Mouse (Mus musculus): Measurements from ENCODE around the gene Cd2. TPM values are rescaled to one million over a fixed set of nuclear protein-coding genes. Genes with fewer than 3 reads are reported as not detected.

Gene Cd2
- polyA plus RNA-seq, 1 experiment from 2014 or later = not detected

GRCm38 (mm10) chr3:101274041-101274770, 13.5 kb downstream of the Cd2 start:
- no peaks in the 10 kb centered on the region for H3K36me3 ChIP-seq (ENCODE audit: control insufficient read depth, insufficient read depth, low read length)
- no peak overlapping the region for H3K4me2 ChIP-seq (ENCODE audit: low read depth, low read length, severe bottlenecking)
- DNase-seq (ENCODE audit: low spot score) (no peak), ATAC-seq (replicated peaks; ENCODE audit: low FRiP score) (no peak)
- no peak overlapping the region for H3K27ac ChIP-seq (ENCODE audit: low read depth, low read length)
- WGBS = 89% methylated on average over 12 of the region's 12 CpGs
- H3K9ac ChIP-seq (ENCODE audit: low read length) = no peak overlapping the region
- no peaks in the 10 kb centered on the region for H3K27me3 ChIP-seq (ENCODE audit: control insufficient read depth, insufficient read depth, low read length)
- H3K9me3 ChIP-seq (ENCODE audit: control insufficient read depth, low read length) = no peaks in the 10 kb centered on the region
- H3K4me1 ChIP-seq (replicated peaks; ENCODE audit: control insufficient read depth, insufficient read depth, low read length) = no peaks in the 10 kb centered on the region
- no peak overlapping the region for H3K4me3 ChIP-seq (ENCODE audit: low read depth, low read length)

- WGBS = 54% methylated on average over 1 of the region's 1 CpGs
- Histone ChIP-seq H3K9me3 (ENCODE audit: control insufficient read depth, low read length) (no peaks in the 10 kb centered on the region; the same call in 1 of the 2 replicates), H3K27me3 (ENCODE audit: control insufficient read depth, insufficient read depth, low read length) (no peaks in the 10 kb centered on the region), H3K4me2 (ENCODE audit: low read depth, low read length, severe bottlenecking) (no peak overlapping the region), H3K4me1 (replicated peaks; ENCODE audit: control insufficient read depth, insufficient read depth, low read length) (no peaks in the 10 kb centered on the region), H3K36me3 (ENCODE audit: control insufficient read depth, insufficient read depth, low read length) (no peaks in the 10 kb centered on the region), H3K27ac (ENCODE audit: low read depth, low read length) (no peak overlapping the region), H3K4me3 (ENCODE audit: low read depth, low read length) (no peak overlapping the region), H3K9ac (ENCODE audit: low read length) (no peak overlapping the region)
- DNase-seq (ENCODE audit: low spot score) (no peak), ATAC-seq (replicated peaks; ENCODE audit: low FRiP score) (no peak)
Measured at GRCm38 (mm10) chr3:101272166-101272565, 15.6 kb downstream of the Cd2 start.

GRCm38 (mm10) chr3:101270833-101271232, 16.9 kb downstream of the Cd2 start:
- WGBS = 93% methylated on average over 5 of the region's 5 CpGs

GRCm38 (mm10) chr3:101268361-101268760, 19.4 kb downstream of the Cd2 start:
- Histone ChIP-seq H3K4me2 (ENCODE audit: low read depth, low read length, severe bottlenecking) (no peak overlapping the region), H3K4me3 (ENCODE audit: low read depth, low read length) (no peak overlapping the region), H3K27me3 (ENCODE audit: control insufficient read depth, insufficient read depth, low read length) (no peaks in the 10 kb centered on the region), H3K9ac (ENCODE audit: low read length) (no peak overlapping the region), H3K9me3 (ENCODE audit: control insufficient read depth, low read length) (no peaks in the 10 kb centered on the region; the same call in 1 of the 2 replicates), H3K27ac (ENCODE audit: low read depth, low read length) (no peak overlapping the region), H3K36me3 (ENCODE audit: control insufficient read depth, insufficient read depth, low read length) (no peaks in the 10 kb centered on the region), H3K4me1 (replicated peaks; ENCODE audit: control insufficient read depth, insufficient read depth, low read length) (no peaks in the 10 kb centered on the region)
- ATAC-seq (replicated peaks; ENCODE audit: low FRiP score) = no peak
- no peak for DNase-seq (ENCODE audit: low spot score)
- WGBS = 86% methylated on average over 7 of the region's 7 CpGs

More at GRCm38 (mm10) chr3:101270833-101271232, 16.9 kb downstream of the Cd2 start:
- Histone ChIP-seq H3K36me3 (ENCODE audit: control insufficient read depth, insufficient read depth, low read length) (no peaks in the 10 kb centered on the region), H3K9me3 (ENCODE audit: control insufficient read depth, low read length) (no peaks in the 10 kb centered on the region; the same call in 1 of the 2 replicates), H3K4me3 (ENCODE audit: low read depth, low read length) (no peak overlapping the region), H3K27ac (ENCODE audit: low read depth, low read length) (no peak overlapping the region), H3K27me3 (ENCODE audit: control insufficient read depth, insufficient read depth, low read length) (no peaks in the 10 kb centered on the region), H3K4me1 (replicated peaks; ENCODE audit: control insufficient read depth, insufficient read depth, low read length) (no peaks in the 10 kb centered on the region), H3K9ac (ENCODE audit: low read length) (no peak overlapping the region), H3K4me2 (ENCODE audit: low read depth, low read length, severe bottlenecking) (no peak overlapping the region)
- no peak for ATAC-seq (replicated peaks; ENCODE audit: low FRiP score)
- DNase-seq (ENCODE audit: low spot score) = no peak

- H3K9ac ChIP-seq (ENCODE audit: low read length) = no peak overlapping the region
- H3K27ac ChIP-seq (ENCODE audit: low read depth, low read length) = no peak overlapping the region
- H3K9me3 ChIP-seq (ENCODE audit: control insufficient read depth, low read length) = no peaks in the 10 kb centered on the region; the same call in 1 of the 2 replicates
- no peaks in the 10 kb centered on the region for H3K27me3 ChIP-seq (ENCODE audit: control insufficient read depth, insufficient read depth, low read length)
- no peak for DNase-seq (ENCODE audit: low spot score)
- ATAC-seq (replicated peaks; ENCODE audit: low FRiP score) = no peak
- 88% methylated on average over 3 of the region's 3 CpGs for WGBS
- H3K4me3 ChIP-seq (ENCODE audit: low read depth, low read length) = no peak overlapping the region
- H3K4me1 ChIP-seq (replicated peaks; ENCODE audit: control insufficient read depth, insufficient read depth, low read length) = no peaks in the 10 kb centered on the region
- no peak overlapping the region for H3K4me2 ChIP-seq (ENCODE audit: low read depth, low read length, severe bottlenecking)
- H3K36me3 ChIP-seq (ENCODE audit: control insufficient read depth, insufficient read depth, low read length) = no peaks in the 10 kb centered on the region
Measured at GRCm38 (mm10) chr3:101265561-101266091, 22.1 kb downstream of the Cd2 start.

GRCm38 (mm10) chr3:101258976-101259375, 28.8 kb downstream of the Cd2 start:
- no peak for ATAC-seq (replicated peaks; ENCODE audit: low FRiP score)
- no peak overlapping the region for H3K4me2 ChIP-seq (ENCODE audit: low read depth, low read length, severe bottlenecking)
- 55% methylated on average over 2 of the region's 2 CpGs for WGBS
- H3K27me3 ChIP-seq (ENCODE audit: control insufficient read depth, insufficient read depth, low read length) = no peaks in the 10 kb centered on the region
- no peak for DNase-seq (ENCODE audit: low spot score)
- no peaks in the 10 kb centered on the region for H3K36me3 ChIP-seq (ENCODE audit: control insufficient read depth, insufficient read depth, low read length)
- no peak overlapping the region for H3K27ac ChIP-seq (ENCODE audit: low read depth, low read length)
- H3K4me3 ChIP-seq (ENCODE audit: low read depth, low read length) = no peak overlapping the region
- H3K9ac ChIP-seq (ENCODE audit: low read length) = no peak overlapping the region
- H3K9me3 ChIP-seq (ENCODE audit: control insufficient read depth, low read length) = no peaks in the 10 kb centered on the region
- no peaks in the 10 kb centered on the region for H3K4me1 ChIP-seq (replicated peaks; ENCODE audit: control insufficient read depth, insufficient read depth, low read length)

- WGBS = 90% methylated on average over 8 of the region's 8 CpGs
- ATAC-seq (replicated peaks; ENCODE audit: low FRiP score) = no peak
Measured at GRCm38 (mm10) chr3:101256090-101256489, 31.6 kb downstream of the Cd2 start.

GRCm38 (mm10) chr3:101252141-101252540, 35.6 kb downstream of the Cd2 start:
- no peaks in the 10 kb centered on the region for H3K36me3 ChIP-seq (ENCODE audit: control insufficient read depth, insufficient read depth, low read length)
- H3K4me3 ChIP-seq (ENCODE audit: low read depth, low read length) = no peak overlapping the region
- ATAC-seq (replicated peaks; ENCODE audit: low FRiP score) = no peak
- no peak overlapping the region for H3K27ac ChIP-seq (ENCODE audit: low read depth, low read length)
- H3K27me3 ChIP-seq (ENCODE audit: control insufficient read depth, insufficient read depth, low read length) = no peaks in the 10 kb centered on the region
- no peaks in the 10 kb centered on the region for H3K9me3 ChIP-seq (ENCODE audit: control insufficient read depth, low read length)
- H3K4me2 ChIP-seq (ENCODE audit: low read depth, low read length, severe bottlenecking) = no peak overlapping the region
- no peak for DNase-seq (ENCODE audit: low spot score)
- no peaks in the 10 kb centered on the region for H3K4me1 ChIP-seq (replicated peaks; ENCODE audit: control insufficient read depth, insufficient read depth, low read length)
- 88% methylated on average over 8 of the region's 8 CpGs for WGBS
- H3K9ac ChIP-seq (ENCODE audit: low read length) = no peak overlapping the region

More at GRCm38 (mm10) chr3:101256090-101256489, 31.6 kb downstream of the Cd2 start:
- no peak overlapping the region for H3K4me3 ChIP-seq (ENCODE audit: low read depth, low read length)
- no peaks in the 10 kb centered on the region for H3K36me3 ChIP-seq (ENCODE audit: control insufficient read depth, insufficient read depth, low read length)
- no peaks in the 10 kb centered on the region for H3K27me3 ChIP-seq (ENCODE audit: control insufficient read depth, insufficient read depth, low read length)
- H3K27ac ChIP-seq (ENCODE audit: low read depth, low read length) = no peak overlapping the region
- no peaks in the 10 kb centered on the region for H3K4me1 ChIP-seq (replicated peaks; ENCODE audit: control insufficient read depth, insufficient read depth, low read length)
- DNase-seq (ENCODE audit: low spot score) = no peak
- H3K9me3 ChIP-seq (ENCODE audit: control insufficient read depth, low read length) = no peaks in the 10 kb centered on the region
- no peak overlapping the region for H3K9ac ChIP-seq (ENCODE audit: low read length)
- no peak overlapping the region for H3K4me2 ChIP-seq (ENCODE audit: low read depth, low read length, severe bottlenecking)

GRCm38 (mm10) chr3:101249846-101250245, 37.9 kb downstream of the Cd2 start:
- DNase-seq (ENCODE audit: low spot score) (no peak), ATAC-seq (replicated peaks; ENCODE audit: low FRiP score) (no peak)
- no peaks in the 10 kb centered on the region for H3K36me3 ChIP-seq (ENCODE audit: control insufficient read depth, insufficient read depth, low read length)
- no peaks in the 10 kb centered on the region for H3K4me1 ChIP-seq (replicated peaks; ENCODE audit: control insufficient read depth, insufficient read depth, low read length)
- H3K9me3 ChIP-seq (ENCODE audit: control insufficient read depth, low read length) = no peaks in the 10 kb centered on the region
- H3K9ac ChIP-seq (ENCODE audit: low read length) = no peak overlapping the region
- no peaks in the 10 kb centered on the region for H3K27me3 ChIP-seq (ENCODE audit: control insufficient read depth, insufficient read depth, low read length)
- no peak overlapping the region for H3K27ac ChIP-seq (ENCODE audit: low read depth, low read length)
- no peak overlapping the region for H3K4me2 ChIP-seq (ENCODE audit: low read depth, low read length, severe bottlenecking)
- WGBS = 97% methylated on average over 6 of the region's 6 CpGs
- no peak overlapping the region for H3K4me3 ChIP-seq (ENCODE audit: low read depth, low read length)

Measured in forebrain, embryonic 11.5 days (tissue).